Mouse (Mus musculus) forebrain, postnatal 0 days (tissue): Measurements from ENCODE around the gene Slc3a1. TPM values are rescaled to one million over a fixed set of nuclear protein-coding genes. Genes with fewer than 3 reads are reported as not detected.

ENCODE experiments used
- ATAC-seq: fragments of 200-750 bp; cut with Nextera tagmentation; 2 replicates; pipeline ENCODE4 v1.8.0; 2017; ENCODE audit warnings: mild to moderate bottlenecking, moderate library complexity
- DNase-seq: peaks from one replicate; pipeline ENCODE4 v3.0.0-alpha.2; 2015
- H3K27ac ChIP-seq: fragments of 300-500 bp; sonication (generic); 2 replicates; pipeline ENCODE4 v1.5.1; 2014; ENCODE audit warnings: low read depth, mild to moderate bottlenecking, antibody characterized with exemption, low read length, moderate library complexity, mixed read lengths
- H3K27me3 ChIP-seq: fragments of 300-500 bp; sonication (generic); 2 replicates; pipeline ENCODE4 v1.6.1; 2014; ENCODE audit warnings: mild to moderate bottlenecking, low read length, mixed read lengths; ENCODE audit not compliant: insufficient read depth
- H3K36me3 ChIP-seq: fragments of 300-500 bp; sonication (generic); 2 replicates; pipeline ENCODE4 v1.6.1; 2014; ENCODE audit warnings: mild to moderate bottlenecking, moderate library complexity; ENCODE audit not compliant: insufficient read depth
- H3K4me1 ChIP-seq: fragments of 300-500 bp; sonication (generic); 2 replicates; pipeline ENCODE4 v1.6.1; 2014; ENCODE audit warnings: antibody characterized with exemption; ENCODE audit not compliant: insufficient read depth
- H3K4me2 ChIP-seq: fragments of 300-500 bp; sonication (generic); 2 replicates; pipeline ENCODE4 v1.6.1; 2014; ENCODE audit warnings: low read depth, mild to moderate bottlenecking, moderate library complexity
- H3K4me3 ChIP-seq: fragments of 300-500 bp; sonication (generic); 2 replicates; pipeline ENCODE4 v1.5.1; 2014; ENCODE audit warnings: low read depth, low read length, mixed read lengths
- H3K9ac ChIP-seq: fragments of 300-500 bp; sonication (generic); 2 replicates; pipeline ENCODE4 v1.6.1; 2014; ENCODE audit warnings: mild to moderate bottlenecking
- H3K9me3 ChIP-seq: fragments of 300-500 bp; sonication (generic); 2 replicates; pipeline ENCODE4 v1.6.1; 2016; ENCODE audit warnings: low read length
- CTCF ChIP-seq: sonication (generic); IDR thresholded peaks from 2 replicates; pipeline ENCODE4 v1.5.1; 2016; ENCODE audit warnings: antibody characterized with exemption, control low read depth, low read depth
- WGBS: fragments of 180-500 bp; shearing (Covaris S2); extraction: QIAGEN DNeasy Blood & Tissue Kit; methylation state at CpG from one replicate; pipeline ENCODE4 v1.1.7; 2014; 5-methylcytosine and 5-hydroxymethylcytosine counted together
- polyA plus RNA-seq: library from polyadenylated mRNA; unstranded; fragments of >200 nt; fragmentation: Nextera tagmentation; extraction: Ambion mirVana; gene quantifications from 2 replicates; pipeline ENCODE4 v1.2.1, GENCODE M21; 2015
- total RNA-seq: library from RNA; depleted of rRNA; stranded (reverse); fragments of >200 nt; gene quantifications from 2 replicates; pipeline ENCODE4 v1.2.3, GENCODE M21; 2014

Slc3a1 gene
- total and polyA plus RNA-seq, 2 experiments from 2014 or later: 0.08 to 0.19 TPM

GRCm38 (mm10) chr17:85071088-85071775, 43.1 kb downstream of the Slc3a1 start:
- Histone ChIP-seq H3K4me1 (no peaks in the 10 kb centered on the region), H3K36me3 (peaks cover 57% of the 10 kb centered on the region), H3K27me3 (no peaks in the 10 kb centered on the region), H3K4me2 (no peak overlapping the region), H3K27ac (no peak overlapping the region), H3K4me3 (no peak overlapping the region), H3K9me3 (no peaks in the 10 kb centered on the region), H3K9ac (no peak overlapping the region)
- TF ChIP-seq CTCF: peak; percentile 33; the same call in 1 of the 2 replicates
- 88% methylated on average over 8 of the region's 8 CpGs for WGBS
- DNase-seq (no peak), ATAC-seq (no peak)

GRCm38 (mm10) chr17:85072383-85072782, 44.2 kb downstream of the Slc3a1 start:
- no peak overlapping the region for H3K9ac ChIP-seq
- ATAC-seq (peak; percentile 41; the same call in 1 of the 2 replicates), DNase-seq (no peak)
- no peak for TF ChIP-seq CTCF
- H3K9me3 ChIP-seq: no peaks in the 10 kb centered on the region
- WGBS: 10% methylated on average over 11 of the region's 11 CpGs
- H3K36me3 ChIP-seq: peaks cover 56% of the 10 kb centered on the region
- no peaks in the 10 kb centered on the region for H3K27me3 ChIP-seq
- no peaks in the 10 kb centered on the region for H3K4me1 ChIP-seq
- no peak overlapping the region for H3K4me2 ChIP-seq
- H3K4me3 ChIP-seq: no peak overlapping the region
- no peak overlapping the region for H3K27ac ChIP-seq

- no peak for TF ChIP-seq CTCF
- H3K9ac ChIP-seq: 0 out of 2 replicates have a peak overlapping the region, but pooled peaks have one; percentile 11
- peaks cover 56% of the 10 kb centered on the region for H3K36me3 ChIP-seq
- 31% methylated on average over 7 of the region's 7 CpGs for WGBS
- DNase-seq (no peak), ATAC-seq (no peak)
- no peak overlapping the region for H3K4me2 ChIP-seq
- no peaks in the 10 kb centered on the region for H3K9me3 ChIP-seq
- no peaks in the 10 kb centered on the region for H3K27me3 ChIP-seq
- H3K4me1 ChIP-seq: no peaks in the 10 kb centered on the region
- H3K27ac ChIP-seq: no peak overlapping the region
- H3K4me3 ChIP-seq: no peak overlapping the region
Observed at GRCm38 (mm10) chr17:85073214-85073613, 45.0 kb downstream of the Slc3a1 start.

- H3K36me3 ChIP-seq: peaks cover 57% of the 10 kb centered on the region
- no peak overlapping the region for H3K4me3 ChIP-seq
- no peak overlapping the region for H3K9ac ChIP-seq
- H3K4me2 ChIP-seq: no peak overlapping the region
- no peaks in the 10 kb centered on the region for H3K27me3 ChIP-seq
- ATAC-seq (no peak), DNase-seq (no peak)
- H3K27ac ChIP-seq: no peak overlapping the region
- WGBS: 82% methylated on average over 4 of the region's 4 CpGs
- no peaks in the 10 kb centered on the region for H3K9me3 ChIP-seq
- no peak for TF ChIP-seq CTCF
- H3K4me1 ChIP-seq: no peaks in the 10 kb centered on the region
Observed at GRCm38 (mm10) chr17:85074083-85074482, 45.9 kb downstream of the Slc3a1 start.

GRCm38 (mm10) chr17:85079276-85079675, 51.1 kb downstream of the Slc3a1 start:
- H3K4me2 ChIP-seq: no peak overlapping the region
- H3K9ac ChIP-seq: no peak overlapping the region
- H3K4me1 ChIP-seq: no peaks in the 10 kb centered on the region
- ATAC-seq (no peak), DNase-seq (no peak)
- no peaks in the 10 kb centered on the region for H3K27me3 ChIP-seq
- H3K4me3 ChIP-seq: no peak overlapping the region
- H3K36me3 ChIP-seq: peaks cover 54% of the 10 kb centered on the region
- 69% methylated on average over 3 of the region's 3 CpGs for WGBS
- H3K9me3 ChIP-seq: no peaks in the 10 kb centered on the region
- TF ChIP-seq CTCF: no peak
- no peak overlapping the region for H3K27ac ChIP-seq

GRCm38 (mm10) chr17:85080781-85081180, 52.6 kb downstream of the Slc3a1 start:
- H3K36me3 ChIP-seq: peaks cover 48% of the 10 kb centered on the region
- no peak overlapping the region for H3K9ac ChIP-seq
- H3K9me3 ChIP-seq: no peaks in the 10 kb centered on the region
- DNase-seq: no peak
- 96% methylated on average over 11 of the region's 11 CpGs for WGBS
- H3K27me3 ChIP-seq: no peaks in the 10 kb centered on the region
- H3K4me1 ChIP-seq: no peaks in the 10 kb centered on the region
- H3K27ac ChIP-seq: no peak overlapping the region
- no peak for ATAC-seq
- TF ChIP-seq CTCF: no peak
- no peak overlapping the region for H3K4me2 ChIP-seq
- no peak overlapping the region for H3K4me3 ChIP-seq

- H3K9me3 ChIP-seq: no peaks in the 10 kb centered on the region
- H3K36me3 ChIP-seq: peaks cover 14% of the 10 kb centered on the region
- no peak for TF ChIP-seq CTCF
- 90% methylated on average over 2 of the region's 2 CpGs for WGBS
- H3K27me3 ChIP-seq: no peaks in the 10 kb centered on the region
- peaks cover 9% of the 10 kb centered on the region for H3K4me1 ChIP-seq
- no peak overlapping the region for H3K4me2 ChIP-seq
- no peak for DNase-seq
- ATAC-seq: no peak
- no peak overlapping the region for H3K9ac ChIP-seq
- H3K27ac ChIP-seq: no peak overlapping the region
- H3K4me3 ChIP-seq: no peak overlapping the region
Observed at GRCm38 (mm10) chr17:85085335-85085734, 57.2 kb downstream of the Slc3a1 start.
